Mouse (Mus musculus): Measurements from ENCODE around the gene Arhgap10.
"Not testable (repeated sequence)": the region's sequence is repeated elsewhere in the genome, so short reads cannot be mapped to it uniquely, and the experiment has no call there.

The Arhgap10 gene

DNA sequence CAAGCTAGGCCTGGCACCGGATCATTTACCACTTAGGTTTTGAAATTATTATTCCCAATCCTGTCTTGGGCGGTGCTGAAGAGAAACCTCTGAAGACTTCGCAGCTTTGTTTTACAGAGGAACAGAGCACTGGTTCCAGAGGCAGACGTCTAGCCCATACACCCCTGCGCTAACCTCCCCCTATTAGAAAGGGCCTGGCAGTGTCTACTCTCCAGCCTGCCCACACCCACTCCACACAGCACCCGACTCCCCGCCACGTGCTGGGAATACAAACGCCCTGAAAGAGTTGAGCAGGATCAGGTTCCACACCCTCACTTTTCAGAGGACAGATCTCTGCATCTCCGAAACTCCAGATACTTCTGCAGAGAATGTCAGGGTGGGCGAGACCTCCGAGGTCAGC lies 180.5 kb downstream of the Arhgap10 start:
- DNase-seq, result no peak

DNA sequence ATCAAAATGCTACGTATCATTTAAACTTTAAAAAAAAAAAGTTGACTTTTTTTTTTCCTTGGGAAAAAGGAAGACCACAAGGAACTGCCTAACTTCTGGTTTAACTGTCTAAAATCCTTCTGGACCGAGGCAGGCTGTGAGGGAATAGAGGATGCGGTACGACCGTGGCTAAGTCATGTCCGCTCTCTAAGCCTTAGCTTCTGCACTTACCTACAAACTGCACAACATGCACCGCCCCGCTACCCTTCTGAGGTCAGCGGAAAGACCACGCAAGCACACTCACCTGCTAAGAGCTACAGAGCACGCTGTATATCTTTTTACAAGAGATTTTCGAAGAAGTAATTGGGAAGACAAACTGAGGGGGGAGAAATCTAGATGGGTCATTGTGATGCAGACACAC lies 186.6 kb downstream of the Arhgap10 start:
- no peak for DNase-seq

GRCm38 (mm10) chr8:77330304-77330703 lies 187.4 kb downstream of the Arhgap10 start:
- DNase-seq, result no peak

GRCm38 (mm10) chr8:77329783-77330182 lies 188.0 kb downstream of the Arhgap10 start:
- no peak for DNase-seq

GRCm38 (mm10) chr8:77328473-77328872 lies 189.3 kb downstream of the Arhgap10 start:
- DNase-seq, result no peak

DNA sequence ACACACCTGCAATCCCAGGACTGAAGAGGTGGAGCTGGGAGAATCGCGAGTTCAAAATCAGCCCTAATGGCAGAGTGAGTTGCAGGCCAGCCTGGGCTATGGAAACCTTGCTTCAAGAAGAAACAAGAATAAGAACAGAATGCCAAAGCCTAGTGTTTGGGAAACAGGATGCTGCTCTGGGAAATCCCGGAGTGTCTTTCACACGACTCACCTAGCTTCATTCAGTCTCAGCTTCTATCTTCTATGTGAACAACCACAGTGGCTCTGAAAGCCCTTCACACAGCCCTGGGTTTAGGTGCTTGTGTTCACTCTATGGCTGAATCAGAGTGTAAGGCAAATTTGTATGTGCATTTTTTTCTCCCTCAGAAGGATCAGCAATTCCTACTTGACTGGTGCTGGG lies 190.4 kb downstream of the Arhgap10 start:
- DNase-seq, result no peak

- DNase-seq, result not testable (repeated sequence)
Observed at GRCm38 (mm10) chr8:77322727-77323126, 195.0 kb downstream of the Arhgap10 start.

DNA sequence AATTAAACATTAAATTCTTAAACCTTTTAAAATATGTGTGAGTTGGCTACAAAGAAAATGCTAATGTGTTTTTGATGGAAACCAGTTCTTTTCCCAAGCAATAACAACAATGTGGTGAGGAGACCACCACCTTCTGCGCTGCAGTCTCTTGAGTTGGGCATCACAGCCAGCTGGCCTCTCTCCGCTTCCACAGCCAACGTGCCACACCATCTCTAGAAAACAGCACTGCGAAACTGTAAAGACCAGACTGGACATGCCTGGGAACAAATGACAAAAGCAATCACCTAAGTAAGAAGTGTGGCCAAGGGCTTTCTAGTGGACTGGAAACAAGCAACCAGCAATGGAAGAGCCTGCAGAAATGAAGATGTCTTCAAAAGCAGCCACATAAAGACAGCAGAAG lies 195.9 kb downstream of the Arhgap10 start:
- DNase-seq, result no peak

- no peak for DNase-seq
Observed at GRCm38 (mm10) chr8:77318590-77318989, 199.2 kb downstream of the Arhgap10 start.

DNA sequence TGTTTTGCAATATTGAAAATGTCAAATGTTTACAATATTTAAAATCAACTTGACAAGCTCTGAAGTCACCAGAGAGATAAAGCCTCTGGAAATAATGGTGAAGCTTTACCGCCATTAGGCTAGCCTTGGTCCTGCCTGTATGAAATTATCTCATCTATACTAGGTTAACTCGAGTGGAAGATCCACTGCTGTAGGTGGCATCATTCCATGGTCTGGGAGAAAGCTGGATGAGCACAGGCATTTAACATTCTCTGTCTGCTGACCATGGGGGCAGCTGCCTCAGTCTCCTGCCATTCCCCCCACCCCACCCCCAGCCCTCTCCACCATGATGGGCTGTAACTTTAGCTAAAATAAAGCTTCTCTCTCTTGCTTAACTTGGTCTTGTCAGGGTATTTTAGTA lies 200.0 kb downstream of the Arhgap10 start:
- no peak for DNase-seq

DNA sequence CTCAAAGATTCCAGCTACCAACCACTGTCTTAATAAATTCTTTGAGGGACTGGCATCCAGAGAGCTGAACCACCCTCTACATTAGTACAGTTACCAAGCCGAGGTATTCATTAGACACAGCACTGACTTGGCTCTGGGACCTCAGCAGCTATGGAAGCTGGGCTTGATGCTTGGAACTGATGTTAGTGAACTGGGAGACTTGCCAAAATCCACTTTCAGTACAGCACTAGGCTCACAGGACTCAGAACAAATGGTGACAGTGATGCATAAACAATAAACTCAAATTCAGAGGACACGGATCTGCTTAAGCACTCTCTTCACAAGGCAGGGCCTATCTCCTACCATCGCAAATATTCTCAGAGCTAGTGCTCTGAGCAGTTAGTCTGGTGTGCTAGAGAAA lies 204.8 kb downstream of the Arhgap10 start:
- DNase-seq, result no peak

DNA sequence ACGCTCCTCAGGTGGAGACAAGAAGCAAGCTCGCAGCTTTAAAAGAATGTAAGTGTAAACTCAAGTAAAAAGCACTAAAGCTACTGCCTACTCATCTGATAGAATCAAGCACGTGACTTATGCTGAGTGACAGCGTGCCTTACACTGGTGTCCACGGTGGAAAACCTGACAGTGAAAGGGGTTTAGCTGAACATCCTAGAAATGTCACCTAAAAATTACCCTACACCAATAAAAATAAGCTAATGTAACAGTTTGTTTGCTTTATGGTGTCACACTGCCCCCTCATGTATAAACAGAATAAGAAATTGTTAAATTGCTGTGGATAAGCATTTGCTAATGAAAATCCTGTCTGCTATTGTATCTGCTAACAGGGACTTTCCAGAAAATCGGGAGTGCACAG lies 206.0 kb downstream of the Arhgap10 start:
- no peak for DNase-seq

GRCm38 (mm10) chr8:77310541-77310940 lies 207.2 kb downstream of the Arhgap10 start:
- DNase-seq, result no peak

DNA sequence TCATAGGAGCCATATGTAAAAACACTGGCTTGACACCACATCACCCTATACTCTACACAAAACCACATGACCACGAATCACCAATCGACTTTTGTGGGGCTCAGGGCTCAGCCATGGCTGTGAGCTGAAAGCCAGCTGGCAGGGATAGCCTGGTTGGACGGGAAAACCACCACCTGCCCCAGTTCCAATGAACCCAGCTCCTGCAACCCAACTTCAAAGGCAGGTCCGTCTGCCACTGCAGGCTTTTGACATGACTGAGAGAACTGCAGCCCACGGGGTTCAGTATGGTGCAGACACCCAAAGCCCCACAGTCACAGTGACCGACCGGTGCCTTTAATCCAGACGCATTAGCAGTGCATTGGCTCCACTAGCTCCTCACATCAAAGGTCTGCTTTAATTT lies 207.7 kb downstream of the Arhgap10 start:
- no peak for DNase-seq

DNA sequence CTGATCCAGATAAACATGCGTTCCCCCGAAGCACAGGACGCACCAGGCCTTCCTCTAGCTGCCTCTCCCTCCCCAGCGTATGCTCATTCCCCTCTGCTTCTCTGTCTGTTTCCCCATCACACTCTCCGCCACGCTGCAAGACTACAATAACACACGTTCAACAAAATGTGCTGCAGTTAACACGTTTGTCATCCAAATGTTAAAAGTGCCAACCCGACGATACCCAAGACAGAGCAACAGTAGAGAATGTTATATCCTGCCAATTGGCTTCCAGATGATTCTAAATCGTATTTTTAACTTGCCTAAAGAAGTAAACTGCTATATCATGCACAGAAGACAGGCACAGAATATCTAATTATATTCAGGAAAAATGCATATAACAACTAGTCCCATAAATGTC lies 223.2 kb downstream of the Arhgap10 start:
- DNase-seq, result no peak

DNA sequence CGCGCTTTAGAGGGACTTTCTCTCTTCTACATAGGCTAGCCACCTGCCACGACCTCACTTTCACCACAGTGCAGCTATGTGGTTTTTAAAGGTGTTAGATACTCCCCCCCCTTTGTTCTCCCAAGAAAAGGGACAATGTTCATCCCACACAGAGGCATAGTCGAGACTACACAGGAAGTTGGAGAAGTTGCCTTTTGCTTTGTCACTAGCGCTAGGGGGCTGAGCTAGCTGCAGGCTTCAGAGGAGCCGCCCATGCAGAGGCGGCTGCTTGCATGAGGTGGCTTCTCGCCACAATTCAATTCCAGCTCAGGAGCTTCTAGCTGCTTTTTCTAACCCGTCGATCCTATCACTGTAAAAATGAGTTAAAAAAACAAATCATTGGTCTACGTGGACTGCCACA lies 225.1 kb downstream of the Arhgap10 start:
- no peak for DNase-seq

DNA sequence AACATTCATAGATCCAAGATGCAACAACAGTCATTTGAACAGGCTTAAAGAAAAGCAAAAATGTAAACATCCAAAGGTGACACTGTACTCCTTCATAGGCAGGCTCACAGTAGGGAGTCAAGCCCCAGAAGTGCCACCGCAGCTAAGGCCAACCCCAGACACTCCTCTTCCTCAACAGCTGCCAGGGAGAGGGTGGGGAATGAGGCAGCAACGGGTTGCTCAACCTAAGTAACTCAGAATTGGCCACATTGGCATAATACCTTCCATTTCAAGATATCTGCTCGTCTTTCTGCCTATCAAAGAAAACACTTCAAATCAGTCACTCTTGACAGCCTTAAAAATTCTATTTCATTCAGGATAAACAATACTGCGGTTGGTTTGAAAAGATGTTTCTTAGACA lies 225.6 kb downstream of the Arhgap10 start:
- no peak for DNase-seq

DNA sequence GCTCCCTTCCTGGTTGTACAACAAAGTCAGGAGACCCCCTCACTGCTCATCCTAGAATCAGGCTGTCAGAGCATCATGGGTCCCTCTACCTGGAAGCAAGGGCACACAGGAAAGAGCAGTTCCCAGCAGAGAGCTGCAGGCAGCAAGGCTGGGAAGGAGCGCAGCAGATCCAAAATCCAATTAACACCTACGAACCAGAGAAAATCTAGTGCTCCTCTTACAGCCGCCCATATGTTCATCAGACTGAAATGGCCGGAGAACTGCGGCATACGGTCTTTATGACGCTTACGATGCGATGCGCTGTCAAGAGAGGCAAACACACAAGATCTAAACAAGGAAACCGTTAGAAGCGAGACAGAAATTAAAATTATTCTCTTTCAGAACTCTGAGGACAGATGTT lies 229.3 kb downstream of the Arhgap10 start:
- DNase-seq, result no peak

- DNase-seq, result no peak
Observed at GRCm38 (mm10) chr8:77288065-77288464, 229.7 kb downstream of the Arhgap10 start.

GRCm38 (mm10) chr8:77284473-77284872 lies 233.3 kb downstream of the Arhgap10 start:
- no peak for DNase-seq

GRCm38 (mm10) chr8:77282605-77283236 lies 235.0 kb downstream of the Arhgap10 start:
- no peak for DNase-seq

GRCm38 (mm10) chr8:77279977-77280376 lies 237.8 kb downstream of the Arhgap10 start:
- DNase-seq, result no peak

GRCm38 (mm10) chr8:77278246-77278645 lies 239.5 kb downstream of the Arhgap10 start:
- no peak for DNase-seq

- DNase-seq, result peak; percentile 51
Observed at GRCm38 (mm10) chr8:77276827-77277226, 240.9 kb downstream of the Arhgap10 start.

- no peak for DNase-seq
Observed at GRCm38 (mm10) chr8:77275571-77275970, 242.2 kb downstream of the Arhgap10 start.

GRCm38 (mm10) chr8:77272136-77272535 lies 245.6 kb downstream of the Arhgap10 start:
- no peak for DNase-seq
